Mouse (Mus musculus) stomach, postnatal 0 days (tissue): Measurements from ENCODE around the gene Pdap1.

ENCODE experiments used
- CTCF ChIP-seq: IDR thresholded peaks from 2 replicates; pipeline ENCODE4 v1.5.1; 2016; ENCODE audit warnings: antibody characterized with exemption, low read depth, mild to moderate bottlenecking, moderate library complexity
- EP300 ChIP-seq: optimal IDR thresholded peaks from 2 replicates; pipeline ENCODE3; 2016; ENCODE audit warnings: antibody characterized with exemption

DNA sequence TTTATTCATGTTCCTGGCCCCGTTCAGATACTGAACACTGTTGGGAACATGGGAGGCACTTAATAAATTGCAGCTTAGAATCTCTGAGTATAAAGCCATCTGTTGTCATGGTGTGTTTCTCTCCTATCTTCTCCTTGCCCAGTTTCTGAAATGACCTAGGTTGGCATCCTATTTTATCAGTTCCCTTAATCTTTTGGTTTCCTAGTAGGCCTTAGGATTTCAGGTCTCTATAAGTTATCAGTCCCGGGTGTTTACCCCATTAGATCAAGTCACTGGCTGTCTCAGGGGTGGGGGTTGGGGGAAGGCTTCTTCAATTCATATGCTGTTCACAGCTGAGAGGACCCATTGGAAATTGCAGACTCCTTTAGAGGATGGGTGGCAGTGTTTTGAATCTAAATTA is 55.2 kb downstream of the Pdap1 start:
- no peak for TF ChIP-seq CTCF
- no peak for TF ChIP-seq EP300
